In the genomic region with DNA sequence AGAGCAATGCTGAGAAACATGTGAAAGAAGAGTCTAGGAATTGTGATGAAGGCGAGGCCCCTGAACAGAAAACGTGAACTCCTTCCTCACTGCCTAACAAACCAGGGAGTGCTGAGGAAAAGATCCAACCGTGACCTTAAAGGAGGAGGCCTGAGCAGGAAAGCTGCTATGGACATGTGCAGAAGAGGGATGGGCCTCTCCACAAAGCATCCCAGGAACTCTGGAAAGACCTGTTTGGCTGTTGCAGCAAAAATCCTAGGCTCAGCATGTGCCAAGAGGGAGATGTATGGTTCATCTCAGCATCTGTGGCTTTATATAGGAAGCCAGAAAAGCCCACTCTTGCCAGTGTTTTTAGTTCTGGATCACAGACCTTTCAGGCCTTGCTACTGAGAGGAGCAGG, we compare ENCODE assay signal across 37 mouse cellular contexts. TPM values are rescaled to one million over a fixed set of nuclear protein-coding genes. Genes with fewer than 3 reads are reported as not detected.
DNase-seq lines count a peak whose midpoint lies in the region; ATAC-seq and TF ChIP-seq lines count a peak whose summit lies in the region.
"Had no signal": no experiment of that assay in that cellular context is flagged by ENCODE, and none has a peak within 500 bp of the region (broad histone marks: within the 10 kb centered on the region; RNA-seq: fewer than 3 reads in every experiment).

No protein-coding gene starts in this region.

- H3K36me3 ChIP-seq in heart, embryonic 13.5 days = no peaks in the 10 kb centered on the region
- H3K36me3 ChIP-seq in heart, adult 2 months (ENCODE audit: control insufficient read depth, insufficient read depth, low read length) = no peaks in the 10 kb centered on the region
- no peaks in the 10 kb centered on the region for H3K36me3 ChIP-seq in embryonic facial prominence, embryonic 15.5 days
- no peaks in the 10 kb centered on the region for H3K36me3 ChIP-seq in stomach, embryonic 15.5 days
- H3K36me3 ChIP-seq: hindbrain, embryonic 10.5 days; liver, embryonic 12.5 days; midbrain, embryonic 10.5 days; neural tube, embryonic 13.5 days had no signal

- H3K9me3 ChIP-seq in heart, embryonic 13.5 days = no peaks in the 10 kb centered on the region
- H3K9me3 ChIP-seq in embryonic facial prominence, embryonic 15.5 days (replicated peaks) = no peaks in the 10 kb centered on the region
- no peaks in the 10 kb centered on the region for H3K9me3 ChIP-seq in stomach, embryonic 15.5 days
- H3K9me3 ChIP-seq: hindbrain, embryonic 10.5 days; midbrain, embryonic 10.5 days; neural tube, embryonic 13.5 days had no signal

- WGBS in heart, embryonic 13.5 days = 35% methylated on average over 3 of the region's 3 CpGs
- 39% methylated on average over 3 of the region's 3 CpGs for WGBS in heart, adult 2 months
- WGBS in embryonic facial prominence, embryonic 15.5 days = 43% methylated on average over 3 of the region's 3 CpGs
- WGBS in stomach, embryonic 15.5 days = 40% methylated on average over 3 of the region's 3 CpGs

- H3K9ac ChIP-seq in heart, embryonic 13.5 days = peak overlapping the region; percentile 28; the same call in 1 of the 2 replicates
- H3K9ac ChIP-seq in heart, adult 2 months (ENCODE audit: low read depth, low read length) = no peak overlapping the region
- H3K9ac ChIP-seq in embryonic facial prominence, embryonic 15.5 days = no peak overlapping the region
- no peak overlapping the region for H3K9ac ChIP-seq in stomach, embryonic 15.5 days
- H3K9ac ChIP-seq: forebrain, postnatal 0 days; liver, embryonic 12.5 days; neural tube, embryonic 13.5 days had no signal

- H3K4me3 ChIP-seq in heart, embryonic 13.5 days = no peak overlapping the region
- no peak overlapping the region for H3K4me3 ChIP-seq in heart, adult 2 months
- H3K4me3 ChIP-seq in embryonic facial prominence, embryonic 15.5 days (replicated peaks) = no peak overlapping the region
- H3K4me3 ChIP-seq in stomach, embryonic 15.5 days (replicated peaks) = no peak overlapping the region
- H3K4me3 ChIP-seq: hindbrain, embryonic 10.5 days; left cerebral cortex, adult 2 months; liver, embryonic 12.5 days; midbrain, embryonic 10.5 days; myocyte; neural tube, embryonic 13.5 days had no signal

- DNase-seq in heart, adult 2 months = no peak
- DNase-seq in 3T3-L1 (ENCODE audit: low read depth, low spot score) = peak; percentile 40
- DNase-seq in yolk sac, embryonic 10.5 days (ENCODE audit: low spot score) = no peak
- DNase-seq in cerebellum, adult 11 months = no peak
- DNase-seq: adrenal gland, adult 8-10 months; B cell, adult 2 months; cerebellum, adult 9-10 months; forebrain, postnatal 0 days; kidney, adult 18-20 months; layer of hippocampus, adult 9-11 months; left cerebral cortex, postnatal 4 days; lung, adult 18-20 months; lung, postnatal 10 days; retina, postnatal 1 day; right cerebral cortex, postnatal 25 days; thymus, adult 18-20 months; thymus, postnatal 36 days had no signal

- H3K4me2 ChIP-seq in heart, embryonic 13.5 days = no peak overlapping the region
- no peak overlapping the region for H3K4me2 ChIP-seq in embryonic facial prominence, embryonic 15.5 days (replicated peaks)
- no peak overlapping the region for H3K4me2 ChIP-seq in stomach, embryonic 15.5 days
- H3K4me2 ChIP-seq: liver, embryonic 12.5 days; neural tube, embryonic 13.5 days had no signal

- no peak for ATAC-seq in heart, embryonic 13.5 days (ENCODE audit: extremely low read depth, insufficient number of reproducible peaks, low FRiP score, low TSS enrichment)
- no peak for ATAC-seq in embryonic facial prominence, embryonic 15.5 days (ENCODE audit: insufficient number of reproducible peaks, low FRiP score, low TSS enrichment, low read depth)
- ATAC-seq in stomach, embryonic 15.5 days (ENCODE audit: insufficient read depth, low FRiP score, low read depth) = no peak; the same call in 1 of the 2 replicates
- ATAC-seq: activated CD4-positive, CD25-positive, alpha-beta regulatory T cell, adult 4 months; forebrain, postnatal 0 days; hindbrain, embryonic 16.5 days; liver, embryonic 12.5 days; midbrain, embryonic 16.5 days had no signal

- no peaks in the 10 kb centered on the region for H3K79me2 ChIP-seq in heart, adult 2 months (replicated peaks; ENCODE audit: control insufficient read depth, insufficient read depth, low read length)

- H3K27me3 ChIP-seq in heart, embryonic 13.5 days (replicated peaks) = 0 out of 2 replicates have a peak, but pooled peaks cover 7% of the 10 kb centered on the region
- H3K27me3 ChIP-seq in heart, adult 2 months (ENCODE audit: control insufficient read depth, insufficient read depth, low read length) = no peaks in the 10 kb centered on the region
- no peaks in the 10 kb centered on the region for H3K27me3 ChIP-seq in embryonic facial prominence, embryonic 15.5 days
- H3K27me3 ChIP-seq in stomach, embryonic 15.5 days (replicated peaks) = no peaks in the 10 kb centered on the region
- H3K27me3 ChIP-seq: liver, embryonic 12.5 days; neural tube, embryonic 13.5 days had no signal

- intact Hi-C loops in heart, adult 2 months (cut with DNase I) = no loop called here

- TF ChIP-seq POLR2A in heart, adult 2 months (IDR thresholded peaks at IDR 0.05; ENCODE audit: insufficient read depth, low read depth, low read length) = no peak

- H3K27ac ChIP-seq in heart, embryonic 13.5 days (replicated peaks) = no peak overlapping the region; the same call in 1 of the 2 replicates
- no peak overlapping the region for H3K27ac ChIP-seq in heart, adult 2 months
- peak overlapping the region; percentile 65 for H3K27ac ChIP-seq in embryonic facial prominence, embryonic 15.5 days (replicated peaks)
- H3K27ac ChIP-seq in stomach, embryonic 15.5 days = peak overlapping the region; percentile 76
- H3K27ac ChIP-seq: hindbrain, embryonic 10.5 days; left cerebral cortex, adult 2 months; liver, embryonic 12.5 days; midbrain, embryonic 10.5 days; neural tube, embryonic 13.5 days had no signal

- no peak for TF ChIP-seq CTCF in heart, adult 2 months (IDR thresholded peaks at IDR 0.05)

- peaks cover 22% of the 10 kb centered on the region for H3K4me1 ChIP-seq in heart, embryonic 13.5 days
- H3K4me1 ChIP-seq in heart, adult 2 months (ENCODE audit: control insufficient read depth, insufficient read depth, low read length) = no peaks in the 10 kb centered on the region
- peaks cover 12% of the 10 kb centered on the region for H3K4me1 ChIP-seq in embryonic facial prominence, embryonic 15.5 days
- H3K4me1 ChIP-seq in stomach, embryonic 15.5 days = no peaks in the 10 kb centered on the region; the same call in 1 of the 2 replicates
- H3K4me1 ChIP-seq: hindbrain, embryonic 10.5 days; midbrain, embryonic 10.5 days; neural tube, embryonic 13.5 days had no signal

- no peak for TF ChIP-seq EP300 in heart, adult 2 months (IDR thresholded peaks at IDR 0.05; ENCODE audit: insufficient read depth, low read depth, low read length)

RNA-seq across cellular contexts. Expression of gene Dusp11, which starts 11.2 kb away (rescaled TPM):
- 34.1 and 36.7 TPM in 2 replicates for polyA plus RNA-seq in heart, embryonic 13.5 days (2015; fragmentation: Nextera tagmentation; extraction: Ambion mirVana)
- total RNA-seq in heart, adult 2 months (2021) = 10 to 100 TPM; 38.0 to 41.8 TPM
- polyA plus RNA-seq in heart, adult 2 months (2012; rRNA removed) = 26.0 and 52.4 TPM in 2 replicates
- 44.9 and 50.4 TPM in 2 replicates for polyA plus RNA-seq in embryonic facial prominence, embryonic 15.5 days (2015; fragmentation: Nextera tagmentation; extraction: Ambion mirVana)
- 39.4 and 41.2 TPM in 2 replicates for polyA plus RNA-seq in stomach, embryonic 15.5 days (2015; fragmentation: Nextera tagmentation; extraction: Ambion mirVana)

RNA-seq across cellular contexts. Expression of gene Figla, which starts 43.3 kb away (rescaled TPM):
- not detected in 2 replicates for polyA plus RNA-seq in heart, embryonic 13.5 days (2015; fragmentation: Nextera tagmentation; extraction: Ambion mirVana)
- total RNA-seq in heart, adult 2 months (2021) = not detected
- not detected in 2 replicates for polyA plus RNA-seq in heart, adult 2 months (2012; rRNA removed)
- not detected in 2 replicates for polyA plus RNA-seq in embryonic facial prominence, embryonic 15.5 days (2015; fragmentation: Nextera tagmentation; extraction: Ambion mirVana)
- not detected in 2 replicates for polyA plus RNA-seq in stomach, embryonic 15.5 days (2015; fragmentation: Nextera tagmentation; extraction: Ambion mirVana)
- total RNA-seq: adrenal gland, adult 8-10 months; forebrain, postnatal 0 days; gastrocnemius, adult 18-20 months; gastrocnemius, postnatal 4 days; left cerebral cortex, adult 2 months; left cerebral cortex, postnatal 4 days; MEL had no signal
- polyA plus RNA-seq: activated CD4-positive, CD25-positive, alpha-beta regulatory T cell, adult 4 months; forebrain, embryonic 11.5 days; forebrain, postnatal 0 days; heart, postnatal 0 days; hindbrain, embryonic 10.5 days; hindbrain, embryonic 16.5 days; kidney, embryonic 16.5 days; large intestine, adult 2 months; liver, embryonic 12.5 days; midbrain, embryonic 10.5 days; midbrain, embryonic 16.5 days; myocyte; neural tube, embryonic 13.5 days; spleen, adult 2 months had no signal

RNA-seq across cellular contexts. Expression of gene Add2, which starts 55.8 kb away (rescaled TPM):
- polyA plus RNA-seq in heart, embryonic 13.5 days (2015; fragmentation: Nextera tagmentation; extraction: Ambion mirVana) = 6.4 and 6.5 TPM in 2 replicates
- under 1 TPM; 0.16 to 0.39 TPM for total RNA-seq in heart, adult 2 months (2021)
- 0.25 and 0.47 TPM in 2 replicates for polyA plus RNA-seq in heart, adult 2 months (2012; rRNA removed)
- 6.6 and 7.0 TPM in 2 replicates for polyA plus RNA-seq in embryonic facial prominence, embryonic 15.5 days (2015; fragmentation: Nextera tagmentation; extraction: Ambion mirVana)
- polyA plus RNA-seq in stomach, embryonic 15.5 days (2015; fragmentation: Nextera tagmentation; extraction: Ambion mirVana) = 7.4 and 12.6 TPM in 2 replicates
- total RNA-seq: gastrocnemius, adult 18-20 months had no signal
- polyA plus RNA-seq: activated CD4-positive, CD25-positive, alpha-beta regulatory T cell, adult 4 months had no signal

RNA-seq across cellular contexts. Expression of gene Nat8f1, which starts 57.2 kb away (rescaled TPM):
- 3.8 and 5.9 TPM in 2 replicates for polyA plus RNA-seq in heart, embryonic 13.5 days (2015; fragmentation: Nextera tagmentation; extraction: Ambion mirVana)
- 1 to 10 TPM; 2.0 to 2.1 TPM for total RNA-seq in heart, adult 2 months (2021)
- polyA plus RNA-seq in heart, adult 2 months (2012; rRNA removed) = 5.1 and 6.1 TPM in 2 replicates
- polyA plus RNA-seq in embryonic facial prominence, embryonic 15.5 days (2015; fragmentation: Nextera tagmentation; extraction: Ambion mirVana) = 7.2 and 7.3 TPM in 2 replicates
- 5.9 and 6.7 TPM in 2 replicates for polyA plus RNA-seq in stomach, embryonic 15.5 days (2015; fragmentation: Nextera tagmentation; extraction: Ambion mirVana)

Comparison
In these comparisons a context has a peak if more than half of its experiments do, and no peak if none do; other contexts are left out.
1. H3K27ac ChIP-seq: peak in embryonic facial prominence, embryonic 15.5 days (single experiment) and stomach, embryonic 15.5 days (single experiment); none in heart, embryonic 13.5 days (single experiment) and heart, adult 2 months (single experiment).